Mouse (Mus musculus) C3H10T1/2 (cell line): Measurements from ENCODE around the gene Adam23. TPM values are rescaled to one million over a fixed set of nuclear protein-coding genes. Genes with fewer than 3 reads are reported as not detected.

Experiments
- polyA plus RNA-seq, 2 experiments: library from polyadenylated mRNA; unstranded; fragments of >200 nt; fragmentation: generic; extraction: Trizol; gene quantifications; one replicate each; pipeline ENCODE4 v1.2.1; 2012; ENCODE audit warnings: missing spikeins in 2 of 2

Adam23 gene
- 10 to 100 TPM in 1 of 2 experiments, 1 to 10 TPM in 1; 2.8 to 33.5 TPM for polyA plus RNA-seq

DNA sequence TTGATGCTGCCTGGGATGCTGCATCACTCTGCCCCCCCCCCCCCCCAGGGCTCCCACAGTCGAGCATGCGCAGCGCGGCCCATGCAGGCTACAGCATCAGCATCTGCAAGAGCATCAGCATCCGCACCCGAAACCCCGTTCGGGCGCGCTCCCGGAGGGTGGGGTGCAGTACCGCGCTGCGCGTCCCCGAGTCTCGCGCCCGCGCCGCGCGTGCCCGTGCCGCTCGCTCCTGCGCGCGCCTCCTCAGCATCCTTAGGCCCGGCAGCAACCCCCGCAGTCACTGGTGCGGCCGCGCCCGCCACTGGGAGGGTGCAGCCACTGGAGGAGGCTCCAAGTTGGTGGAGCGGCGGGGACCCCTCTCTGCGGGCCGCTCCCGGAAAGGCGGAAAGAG is at the start of gene Adam23:
Adam23 (plus strand) TSS at position 236 of the 391 bp plus-strand sequence.

DNA sequence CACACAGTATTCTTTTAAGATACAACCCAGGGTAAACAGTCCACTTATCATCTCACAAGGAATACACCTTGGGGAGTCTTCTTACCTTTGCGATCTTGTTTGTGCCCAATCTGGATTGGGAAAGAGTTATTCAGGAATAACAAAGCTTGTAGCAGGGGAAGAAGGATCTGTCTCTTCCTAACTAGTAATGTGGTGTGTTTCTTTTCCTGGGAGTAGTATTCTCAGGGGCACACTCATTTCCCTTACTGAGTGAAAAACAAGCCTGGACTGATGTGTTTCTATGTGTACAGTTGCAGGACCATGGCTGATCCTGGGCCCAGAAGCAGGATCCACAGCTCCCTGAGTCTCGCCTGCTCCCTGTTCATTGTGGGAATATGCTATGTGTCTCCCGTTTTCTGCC is 170.0 kb downstream of the Adam23 start, which contains the start of gene Gm39653:
Gm39653 (plus strand) TSS at position 301 of the 400 bp plus-strand sequence.

Other genes starting within 250 kb of the Adam23 start
- not detected for gene Gpr1, start 231.3 kb upstream of the Adam23 start, polyA plus RNA-seq
- not detected for gene Zdbf2, start 172.6 kb upstream of the Adam23 start, polyA plus RNA-seq
- not detected for gene Gm39653, start 170.1 kb downstream of the Adam23 start, polyA plus RNA-seq
- gene Dytn, start 241.0 kb downstream of the Adam23 start, polyA plus RNA-seq, result not detected